In the genomic region with DNA sequence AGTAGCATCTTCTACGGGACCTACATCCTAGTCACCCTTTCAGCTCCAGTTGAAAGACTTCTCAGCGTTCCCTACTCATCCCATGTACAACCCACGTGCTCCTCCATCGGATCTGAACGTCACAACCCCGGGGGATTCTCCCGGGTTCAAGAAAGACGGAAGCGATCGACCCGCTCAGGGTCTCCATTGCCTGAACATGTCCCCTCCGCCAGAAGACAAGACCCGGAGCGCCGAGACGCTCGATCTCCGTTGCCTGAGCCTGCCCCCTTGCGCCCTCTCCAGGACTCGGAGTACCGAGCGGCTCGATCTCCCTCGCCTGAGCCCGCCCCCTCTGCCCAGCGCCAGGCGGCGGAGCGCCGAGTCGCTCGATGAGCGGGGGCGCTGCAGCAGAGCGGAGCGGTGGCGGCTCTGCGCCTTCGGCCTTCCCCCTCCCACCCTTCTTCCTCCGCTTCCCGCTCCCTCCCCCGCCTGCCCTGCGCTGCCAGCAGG, we compare ENCODE assay signal across 8 mouse cellular contexts. TPM values are rescaled to one million over a fixed set of nuclear protein-coding genes. Genes with fewer than 3 reads are reported as not detected.
A peak's percentile ranks its signal among the peaks of the same experiment; 100 is the strongest.
DNase-seq lines count a peak whose midpoint lies in the region; ATAC-seq and TF ChIP-seq lines count a peak whose summit lies in the region.

A gene (plus strand): TSS at position 256 of the 489 bp plus-strand sequence.

- peaks cover 22% of the 10 kb centered on the region for H3K36me3 ChIP-seq in G1E (replicated peaks)
- peaks cover 11% of the 10 kb centered on the region for H3K36me3 ChIP-seq in forebrain, embryonic 16.5 days (ENCODE audit: control insufficient read depth, insufficient read depth)
- peaks cover 12% of the 10 kb centered on the region for H3K36me3 ChIP-seq in lung, embryonic 16.5 days (ENCODE audit: control insufficient read depth, insufficient read depth, low read length)

- no peak for TF ChIP-seq CTCF in G1E (IDR thresholded peaks at IDR 0.05; ENCODE audit: low read depth, low read length)

- H3K9ac ChIP-seq in forebrain, embryonic 16.5 days (replicated peaks; ENCODE audit: low read depth, low read length): peak within 1 kb of the TSS; percentile 89
- H3K9ac ChIP-seq in lung, embryonic 16.5 days (ENCODE audit: low read length): peak within 1 kb of the TSS; percentile 90

- H3K27ac ChIP-seq in forebrain, embryonic 16.5 days (ENCODE audit: low read length): peak within 1 kb of the TSS; percentile 91
- H3K27ac ChIP-seq in lung, embryonic 16.5 days (ENCODE audit: low read length): peak within 1 kb of the TSS; percentile 89

- H3K4me3 ChIP-seq in G1E (ENCODE audit: low read depth, low read length): peak within 1 kb of the TSS; percentile 91
- H3K4me3 ChIP-seq in forebrain, embryonic 16.5 days (replicated peaks; ENCODE audit: low read length): peak within 1 kb of the TSS; percentile 89
- H3K4me3 ChIP-seq in lung, embryonic 16.5 days (ENCODE audit: low read length): peak within 1 kb of the TSS; percentile 95

- WGBS in forebrain, embryonic 16.5 days: under 1% methylated on average over 42 of the region's 43 CpGs
- WGBS in lung, embryonic 16.5 days: under 1% methylated on average over 39 of the region's 43 CpGs

- ATAC-seq in G1E (ENCODE audit: extremely low read depth, insufficient number of reproducible peaks, low FRiP score, poor library complexity, severe bottlenecking): peak; percentile 87
- peak; percentile 98 for ATAC-seq in forebrain, embryonic 16.5 days
- ATAC-seq in lung, embryonic 16.5 days (ENCODE audit: low read depth): peak; percentile 98

- H3K4me1 ChIP-seq in G1E (ENCODE audit: insufficient read depth, low read depth, low read length): peaks cover 18% of the 10 kb centered on the region
- H3K4me1 ChIP-seq in forebrain, embryonic 16.5 days (replicated peaks; ENCODE audit: control insufficient read depth, insufficient read depth, low read length): peaks cover 13% of the 10 kb centered on the region
- H3K4me1 ChIP-seq in lung, embryonic 16.5 days (replicated peaks; ENCODE audit: control insufficient read depth, insufficient read depth, low read length): 0 out of 2 replicates have a peak, but pooled peaks cover 8% of the 10 kb centered on the region

- peak; percentile 80 for DNase-seq in G1E (ENCODE audit: low spot score)
- DNase-seq in cerebellum, adult 18-20 months: peak; percentile 94 to 95
- peak; percentile 96 for DNase-seq in heart, postnatal 4 days
- peak; percentile 73 for DNase-seq in layer of hippocampus, adult 9-10 months (ENCODE audit: low spot score)
- DNase-seq in ovary, postnatal 10 days (ENCODE audit: low spot score): peak; percentile 77
- DNase-seq in thymus, postnatal 10 days (ENCODE audit: low spot score in 2 of 2): peak; percentile 93 to 95

- H3K9me3 ChIP-seq in G1E (replicated peaks): no peaks in the 10 kb centered on the region
- H3K9me3 ChIP-seq in forebrain, embryonic 16.5 days (ENCODE audit: control insufficient read depth, low read length): no peaks in the 10 kb centered on the region
- peaks cover 7% of the 10 kb centered on the region for H3K9me3 ChIP-seq in lung, embryonic 16.5 days (ENCODE audit: control insufficient read depth, low read length)

- 0 out of 2 replicates have a peak, but pooled peaks cover 3% of the 10 kb centered on the region for H3K27me3 ChIP-seq in G1E (ENCODE audit: insufficient read depth, low read length)
- no peaks in the 10 kb centered on the region for H3K27me3 ChIP-seq in forebrain, embryonic 16.5 days (replicated peaks; ENCODE audit: control insufficient read depth, insufficient read depth, low read length)
- no peaks in the 10 kb centered on the region for H3K27me3 ChIP-seq in lung, embryonic 16.5 days (ENCODE audit: control insufficient read depth, insufficient read depth, low read depth, low read length)

- H3K4me2 ChIP-seq in forebrain, embryonic 16.5 days (ENCODE audit: low read length): peak within 1 kb of the TSS; percentile 64
- H3K4me2 ChIP-seq in lung, embryonic 16.5 days (ENCODE audit: low read depth, low read length): peak within 1 kb of the TSS; percentile 78

RNA-seq across cellular contexts. Expression of the gene that starts here (rescaled TPM):
- 68.6 and 69.2 TPM in 2 replicates for total RNA-seq in G1E (2014; fragmentation: Nextera tagmentation)
- total RNA-seq in G1E (2017): 36.5 and 46.7 TPM in 2 replicates
- 19.8 and 20.6 TPM in 2 replicates for polyA plus RNA-seq in G1E (2012)
- polyA plus RNA-seq in forebrain, embryonic 16.5 days (2015; fragmentation: Nextera tagmentation; extraction: Ambion mirVana): 79.8 and 81.2 TPM in 2 replicates
- total RNA-seq in heart, postnatal 4 days (2021): 10 to 100 TPM; 18.2 to 18.8 TPM
- 52.3 and 57.7 TPM in 2 replicates for polyA plus RNA-seq in lung, embryonic 16.5 days (2015; fragmentation: Nextera tagmentation; extraction: Ambion mirVana)

Comparison
In these comparisons a context has a peak if more than half of its experiments do, and no peak if none do; other contexts are left out.
1. Peak in every context shown above with its lines: DNase-seq, ATAC-seq, H3K4me3 ChIP-seq and H3K27ac ChIP-seq.